ENCODE assay signal across 24 mouse cellular contexts in genomic region chr11:6371376-6372155, GRCm38 (mm10). TPM values are rescaled to one million over a fixed set of nuclear protein-coding genes. Genes with fewer than 3 reads are reported as not detected.
A peak's percentile ranks its signal among the peaks of the same experiment; 100 is the strongest.
DNase-seq lines count a peak whose midpoint lies in the region; ATAC-seq and TF ChIP-seq lines count a peak whose summit lies in the region.
"Had no signal": no experiment of that assay in that cellular context is flagged by ENCODE, and none has a peak within 500 bp of the region (broad histone marks: within the 10 kb centered on the region; RNA-seq: fewer than 3 reads in every experiment).

No protein-coding gene starts in this region.

- ATAC-seq in cerebellum, adult (ENCODE audit: insufficient number of reproducible peaks, low FRiP score, low TSS enrichment): no peak
- ATAC-seq: activated CD4-positive, CD25-positive, alpha-beta regulatory T cell, adult 4 months; forebrain, embryonic 15.5 days; hindbrain, embryonic 16.5 days; inflammation-experienced regulatory T-cells, adult 6 months; intestine, postnatal 0 days had no signal

- no peaks in the 10 kb centered on the region for H3K9me3 ChIP-seq in ES-E14 (ENCODE audit: control insufficient read depth, insufficient read depth, low read depth, low read length)
- H3K9me3 ChIP-seq: embryonic facial prominence, embryonic 12.5 days; forebrain, embryonic 15.5 days; heart, embryonic 10.5 days; hindbrain, embryonic 12.5 days had no signal

- H3K4me1 ChIP-seq in testis, adult 2 months (ENCODE audit: control insufficient read depth, insufficient read depth, low read length): peaks cover 2% of the 10 kb centered on the region
- H3K4me1 ChIP-seq in ES-E14 (ENCODE audit: control insufficient read depth in 2 of 2, insufficient read depth in 2 of 2, low read length in 2 of 2, poor library complexity in 1 of 2): peaks cover 0 to 8% of the 10 kb centered on the region in 2 experiments; a peak in 3 of 4 replicates
- H3K4me1 ChIP-seq: embryonic facial prominence, embryonic 12.5 days; forebrain, embryonic 15.5 days; heart, embryonic 10.5 days had no signal

- peak overlapping the region; percentile 77 for H3K4me3 ChIP-seq in testis, adult 2 months (ENCODE audit: control insufficient read depth, low read depth, low read length)
- peak overlapping the region; percentile 63 to 85 for H3K4me3 ChIP-seq in ES-E14 (ENCODE audit: insufficient read depth in 1 of 2, low read depth in 1 of 2, low read length in 2 of 2, poor library complexity in 1 of 2, severe bottlenecking in 1 of 2)
- H3K4me3 ChIP-seq: embryonic facial prominence, embryonic 12.5 days; forebrain, embryonic 15.5 days; heart, embryonic 10.5 days; hindbrain, embryonic 12.5 days had no signal

- TF ChIP-seq CTCF in testis, adult 2 months (IDR thresholded peaks at IDR 0.05; ENCODE audit: control insufficient read depth, insufficient read depth, insufficient replicate concordance, low read depth, low read length): no peak

- no peak for TF ChIP-seq POLR2A in testis, adult 2 months (IDR thresholded peaks at IDR 0.05; ENCODE audit: control insufficient read depth, low read depth, low read length)

- H3K27me3 ChIP-seq in testis, adult 2 months (ENCODE audit: control insufficient read depth, insufficient read depth, low read length): no peaks in the 10 kb centered on the region
- H3K27me3 ChIP-seq: embryonic facial prominence, embryonic 12.5 days; forebrain, embryonic 15.5 days; hindbrain, embryonic 12.5 days had no signal

- no peak for DNase-seq in testis, postnatal 14 days (ENCODE audit: low spot score)
- DNase-seq in ES-E14 (ENCODE audit: low read depth, low spot score): no peak
- peak; percentile 57 for DNase-seq in adipocyte (ENCODE audit: low spot score)
- DNase-seq in right cerebral cortex, postnatal 14 days: no peak
- no peak for DNase-seq in gastrocnemius, postnatal 25 days
- DNase-seq in neural tube, embryonic 10.5 days (ENCODE audit: extremely low spot score, low spot score): no peak
- DNase-seq: adrenal gland, adult 8-10 months; cerebellum, adult 18-20 months; cerebellum, adult 9-11 months; cerebellum, postnatal 36 days; gastrocnemius, postnatal 10 days; heart, postnatal 10 days; heart, postnatal 4 days; kidney, adult 9 months had no signal

- in situ Hi-C loops in ES-E14 (cut with MboI; ENCODE audit: low sequenced_read_pairs in 2 of 2, unreplicated experiment in 2 of 2): no loop called here

- H3K27ac ChIP-seq in testis, adult 2 months (ENCODE audit: control insufficient read depth, insufficient read depth, low read depth, low read length): no peak overlapping the region
- no peak overlapping the region for H3K27ac ChIP-seq in ES-E14 (ENCODE audit: insufficient read depth, low read depth, low read length, poor library complexity, severe bottlenecking)
- H3K27ac ChIP-seq: embryonic facial prominence, embryonic 12.5 days; forebrain, embryonic 15.5 days; heart, embryonic 10.5 days; hindbrain, embryonic 12.5 days had no signal

- no peaks in the 10 kb centered on the region for H3K36me3 ChIP-seq in testis, adult 2 months (ENCODE audit: control insufficient read depth, insufficient read depth, low read length)
- no peaks in the 10 kb centered on the region for H3K36me3 ChIP-seq in ES-E14 (ENCODE audit: control insufficient read depth, insufficient read depth, low read length, poor library complexity, severe bottlenecking)
- H3K36me3 ChIP-seq: embryonic facial prominence, embryonic 12.5 days; forebrain, embryonic 15.5 days; heart, embryonic 10.5 days; hindbrain, embryonic 12.5 days had no signal

- peak overlapping the region; percentile 63; the same call in 1 of the 2 replicates for H3K9ac ChIP-seq in ES-E14 (ENCODE audit: insufficient read depth, low read depth, low read length, poor library complexity, severe bottlenecking)
- H3K9ac ChIP-seq: embryonic facial prominence, embryonic 12.5 days; forebrain, embryonic 15.5 days; hindbrain, embryonic 12.5 days had no signal

TF ChIP-seq in ES-E14, 5 proteins besides CTCF, POLR2A, EP300 and RAD21:
- TF ChIP-seq ZNF384 (IDR thresholded peaks at IDR 0.05; ENCODE audit: low read depth, low read length) (no peak), CHD2 (IDR thresholded peaks at IDR 0.05; ENCODE audit: low read depth, low read length) (no peak), MAFK (IDR thresholded peaks at IDR 0.05; ENCODE audit: insufficient read depth, low read depth, low read length) (no peak), HCFC1 (IDR thresholded peaks at IDR 0.05; ENCODE audit: borderline replicate concordance, insufficient read depth, low read length) (no peak), ZC3H11A (IDR thresholded peaks at IDR 0.05; ENCODE audit: borderline replicate concordance, low read depth, low read length) (no peak)

RNA-seq across cellular contexts. Expression of gene Zmiz2, which starts 17.3 kb away (rescaled TPM):
- 159 and 160 TPM in 2 replicates for polyA plus RNA-seq in testis, adult 2 months (2012; rRNA removed)
- total RNA-seq in ES-E14 (2012; rRNA removed): 19.6 and 22.6 TPM in 2 replicates
- total RNA-seq in gastrocnemius, postnatal 25 days (2021): 10 to 100 TPM; 37.4 to 43.0 TPM

RNA-seq across cellular contexts. Expression of gene Ppia, which starts 43.7 kb away (rescaled TPM):
- 609 and 709 TPM in 2 replicates for polyA plus RNA-seq in testis, adult 2 months (2012; rRNA removed)
- total RNA-seq in ES-E14 (2012; rRNA removed): 4,715 and 6,168 TPM in 2 replicates
- 100 to 1,000 TPM; 197 to 277 TPM for total RNA-seq in gastrocnemius, postnatal 25 days (2021)

Comparison
In these comparisons a context has a peak if more than half of its experiments do, and no peak if none do; other contexts are left out.
1. RNA of gene Ppia, which starts 43.7 kb away (total RNA-seq): 4,715 to 6,168 TPM in ES-E14; 197 to 277 TPM in gastrocnemius, postnatal 25 days; every median in the first group is over 10 times any median in the second.